Mouse (Mus musculus) frontal cortex, adult (tissue): Measurements from ENCODE around the gene Ccdc171.
A peak's percentile ranks its signal among the peaks of the same experiment; 100 is the strongest.
"Not testable (repeated sequence)": the region's sequence is repeated elsewhere in the genome, so short reads cannot be mapped to it uniquely, and the experiment has no call there.

Source experiments
- ATAC-seq: cut with Nextera tagmentation; 2 replicates; pipeline ENCODE4 v1.9.2; 2017; ENCODE audit warnings: mild to moderate bottlenecking, moderate library complexity, mixed read lengths; ENCODE audit not compliant: low TSS enrichment

The Ccdc171 gene

DNA sequence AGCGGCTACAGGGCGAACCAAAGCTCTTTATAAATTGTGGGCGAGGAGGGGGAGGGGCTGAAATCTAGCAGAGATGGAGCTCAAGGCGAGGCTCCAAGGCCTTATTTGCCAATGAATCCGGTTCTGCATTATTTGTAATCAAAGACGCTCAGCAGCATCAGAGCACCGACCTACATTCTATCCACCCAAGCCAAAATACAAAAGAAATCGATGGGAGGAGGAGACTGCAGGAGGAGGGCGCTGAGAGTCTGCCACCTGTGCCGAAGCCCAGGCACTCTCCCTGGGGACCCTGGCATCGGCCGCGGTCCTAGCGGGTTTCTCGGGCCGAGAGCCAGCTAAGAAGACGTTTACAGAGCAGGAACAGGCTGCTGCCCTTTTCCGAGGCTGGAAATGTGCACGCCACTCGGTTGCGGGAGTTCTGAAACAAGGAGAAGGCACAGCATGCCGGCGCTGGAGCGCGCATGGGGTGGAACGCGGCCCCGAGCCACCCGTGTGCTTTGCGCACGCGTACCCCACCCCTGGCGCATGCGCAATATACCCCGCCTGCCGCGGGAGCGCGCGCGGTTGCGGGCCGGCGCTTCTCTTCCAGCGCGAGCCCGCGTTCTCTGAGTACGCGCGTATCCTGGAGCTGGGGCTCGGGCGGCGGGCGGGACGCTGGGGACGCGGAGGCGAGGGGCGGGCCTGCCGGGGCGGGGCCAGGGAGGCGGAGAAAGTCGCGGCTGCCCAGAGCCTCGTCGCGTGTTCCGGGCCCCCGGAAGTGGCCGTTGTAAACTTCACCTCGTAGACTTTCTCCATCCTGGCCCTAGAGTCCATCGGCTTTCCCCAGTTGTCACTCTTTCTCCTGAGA lies at the start of gene Ccdc171:
TSS of gene Ccdc171 (plus strand) at position 703 of the 847 bp plus-strand sequence.
- ATAC-seq: peak; percentile 92

DNA sequence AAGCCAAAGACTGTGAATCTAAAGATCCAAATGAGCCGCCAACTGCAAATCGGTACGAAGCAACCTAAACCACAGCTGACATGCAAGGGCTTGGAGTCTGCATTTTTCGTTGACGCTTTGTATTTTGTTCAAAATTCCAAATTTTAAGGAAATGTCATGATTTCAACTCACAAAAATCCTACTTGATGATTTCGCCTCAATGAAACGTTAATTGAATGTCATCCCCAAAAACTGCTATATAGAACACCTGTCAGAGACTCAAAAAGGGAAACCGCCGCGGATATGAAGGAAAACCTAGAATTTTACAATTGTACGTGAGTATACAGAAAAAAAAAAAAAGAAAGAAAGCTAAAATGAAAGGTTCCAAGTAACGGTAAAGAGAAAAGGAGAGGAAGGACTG lies 40.1 kb upstream of the Ccdc171 start:
- ATAC-seq: no peak

DNA sequence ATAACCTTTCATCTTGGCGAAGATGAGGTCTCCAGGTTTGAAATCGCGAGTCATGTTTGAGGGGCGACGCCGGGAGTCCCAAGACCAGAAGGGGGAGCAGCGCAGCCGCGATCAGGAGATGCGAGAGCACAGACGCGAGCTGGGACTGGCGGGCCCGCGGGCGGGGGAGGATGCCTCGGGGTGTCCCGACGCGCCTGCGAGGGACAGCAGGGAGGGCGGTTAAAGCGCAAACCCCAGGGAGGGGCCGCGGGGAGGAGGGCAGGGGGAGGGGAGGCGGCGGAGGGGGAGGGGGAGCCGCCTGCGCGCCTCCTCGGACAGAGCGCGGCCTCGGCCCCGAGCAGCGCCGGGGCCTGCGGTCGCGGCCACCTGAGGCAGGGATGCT lies 39.6 kb upstream of the Ccdc171 start:
- peak; percentile 72 for ATAC-seq

DNA sequence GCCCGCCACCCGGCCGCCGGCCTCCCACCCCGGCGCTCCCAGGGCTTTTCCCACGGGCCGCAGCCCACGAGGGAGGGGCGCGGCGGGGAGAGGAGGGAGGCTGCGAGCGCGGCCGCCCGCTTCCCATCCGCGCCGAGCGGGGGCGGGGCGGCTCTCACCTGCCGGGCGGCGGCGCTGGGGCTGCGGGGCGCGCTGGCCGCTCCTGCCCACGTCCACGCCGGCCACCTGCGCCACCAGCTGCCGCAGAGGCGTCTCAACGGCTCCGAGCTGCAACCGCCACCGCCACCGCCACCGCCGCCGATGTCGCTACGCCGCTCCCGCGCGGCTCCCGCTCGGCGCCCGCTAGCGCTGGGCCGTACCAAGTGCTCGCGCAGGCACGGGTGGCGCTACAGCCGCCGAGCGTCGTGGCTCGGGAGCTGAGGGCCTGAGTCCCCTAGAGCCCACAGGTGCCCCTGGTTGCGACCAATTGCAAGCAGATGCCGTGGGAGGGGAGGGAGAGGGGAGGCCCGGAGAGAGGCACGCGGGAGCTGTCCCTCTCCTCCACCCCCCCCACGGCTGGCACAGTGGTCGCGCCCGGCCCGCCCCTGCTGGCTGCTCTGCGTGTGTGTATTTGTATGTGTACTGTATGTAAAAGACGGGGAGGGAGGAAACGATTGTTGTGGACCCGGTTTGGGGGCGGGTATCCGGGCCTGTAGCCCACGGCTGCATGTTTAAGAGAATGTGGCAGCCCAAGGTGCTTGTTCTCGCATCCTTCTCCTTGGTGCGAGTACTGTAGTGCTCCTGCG lies 39.0 kb upstream of the Ccdc171 start, which contains the start of gene Psip1:
TSS of gene Psip1 (minus strand) at position 343 of the 785 bp plus-strand sequence.
- ATAC-seq: peak; percentile 83

DNA sequence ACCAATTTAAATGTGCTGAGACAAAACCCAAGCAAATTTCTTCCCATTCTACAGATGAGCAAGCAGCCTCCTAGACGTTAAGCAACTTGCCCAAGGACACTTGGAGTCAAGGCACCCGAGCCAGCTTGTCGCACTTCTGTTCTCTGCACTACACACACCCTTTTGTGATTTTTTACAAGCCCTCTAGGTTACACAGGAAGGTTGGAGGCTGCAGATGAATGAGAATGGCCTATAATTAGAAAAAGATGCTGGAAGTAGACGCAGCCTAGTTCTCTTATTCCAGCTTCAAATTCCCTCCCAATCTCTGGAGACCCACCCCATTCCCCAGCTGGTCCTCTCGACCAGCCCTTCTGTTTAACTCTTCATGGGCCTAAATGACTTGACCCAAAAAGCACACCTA lies 36.2 kb upstream of the Ccdc171 start:
- ATAC-seq: no peak

DNA sequence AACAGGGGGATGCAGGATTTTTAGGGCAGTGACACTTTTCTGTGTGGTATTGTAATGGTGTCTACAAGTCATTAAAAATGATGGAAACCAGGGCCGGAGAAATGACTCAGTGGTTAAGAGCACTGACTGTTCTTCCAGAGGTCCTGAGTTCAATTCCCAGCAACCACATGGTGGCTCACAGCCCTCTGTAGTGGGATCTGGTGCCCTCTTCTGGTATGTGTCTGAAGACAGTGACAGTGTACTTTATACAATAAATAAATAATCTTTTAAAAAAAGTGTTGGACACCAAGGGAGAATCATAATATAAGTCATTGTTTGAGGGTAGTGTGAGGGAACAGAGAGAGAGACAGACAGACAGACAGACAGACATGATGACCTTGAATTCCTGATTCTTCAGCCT lies 32.2 kb upstream of the Ccdc171 start:
- no peak for ATAC-seq

DNA sequence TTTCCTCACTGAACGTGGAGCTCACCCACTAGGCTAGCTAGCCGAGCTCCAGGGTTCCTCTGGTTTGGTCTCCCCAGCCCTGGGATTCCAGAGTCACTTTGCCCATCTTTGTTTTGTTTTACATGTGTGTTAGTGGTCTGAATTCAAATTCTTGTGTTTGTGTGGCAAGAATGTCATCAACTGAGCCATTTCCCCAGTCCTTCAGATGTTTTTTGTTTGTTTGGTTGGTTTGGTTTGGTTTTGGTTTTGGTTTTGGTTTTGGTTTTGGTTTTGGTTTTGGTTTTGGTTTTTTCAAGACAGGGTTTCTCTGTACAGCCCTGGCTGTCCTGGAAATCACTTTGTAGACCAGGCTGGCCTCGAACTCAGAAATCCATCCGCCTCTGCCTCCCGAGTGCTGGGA lies 28.3 kb upstream of the Ccdc171 start:
- not testable (repeated sequence) for ATAC-seq

DNA sequence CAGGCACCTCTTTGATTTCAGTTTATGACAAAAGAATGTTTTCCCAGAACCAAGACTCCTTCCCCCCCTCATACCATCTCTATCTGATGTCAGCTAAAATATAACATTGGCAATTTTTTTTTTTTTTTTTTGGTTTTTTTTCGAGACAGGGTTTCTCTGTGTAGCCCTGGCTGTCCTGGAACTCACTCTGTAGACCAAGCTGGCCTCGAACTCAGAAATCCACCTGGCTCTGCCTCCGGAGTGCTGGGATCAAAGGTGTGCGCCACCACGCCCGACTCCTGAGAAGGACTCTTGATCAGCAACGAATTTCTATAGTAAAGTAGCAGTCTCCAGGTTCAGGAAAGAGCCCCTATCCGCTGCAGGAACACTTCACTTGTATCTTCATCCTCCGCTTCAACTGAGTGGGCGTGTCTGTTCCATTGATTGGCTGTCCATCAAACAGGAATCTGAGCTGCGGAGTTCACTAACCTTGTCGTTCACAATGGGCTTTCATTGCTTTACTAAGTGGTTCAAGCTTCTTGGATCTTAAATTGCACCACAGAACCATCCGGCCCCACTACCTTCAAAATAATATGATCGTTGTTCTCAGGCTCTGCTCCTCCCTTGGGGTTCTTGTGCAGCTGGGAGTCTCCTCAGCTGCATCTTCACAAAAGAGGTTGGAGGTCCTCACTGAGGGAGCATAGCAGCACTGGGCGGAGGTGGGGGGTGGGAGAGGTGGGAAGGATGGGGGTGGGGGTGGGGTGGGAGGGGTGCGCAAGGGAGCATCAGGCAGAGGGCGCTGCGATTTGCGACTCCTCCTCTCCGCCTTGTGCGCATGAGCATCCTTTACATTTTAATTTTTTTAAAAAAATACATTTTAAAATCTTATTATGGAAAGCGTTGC lies 24.9 kb upstream of the Ccdc171 start:
- ATAC-seq: peak; percentile 80

DNA sequence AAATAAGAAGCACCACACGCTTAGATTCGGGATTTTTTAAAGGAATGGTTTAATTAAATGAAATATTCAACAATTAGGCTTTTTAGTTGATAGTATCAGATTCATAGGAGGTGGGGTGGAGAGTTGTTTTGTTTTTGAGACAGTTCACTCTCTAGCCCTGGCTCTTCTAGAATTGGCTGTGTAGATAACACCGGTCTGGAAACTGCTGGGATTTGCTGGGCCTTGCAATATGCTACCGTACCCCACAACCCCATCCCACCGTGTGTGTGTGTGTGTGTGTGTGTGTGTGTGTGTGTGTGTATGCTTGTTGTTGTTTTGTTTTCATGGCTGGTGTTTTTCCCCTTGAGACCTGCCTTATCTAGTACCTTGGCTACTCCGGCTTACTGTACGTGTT lies 24.3 kb upstream of the Ccdc171 start:
- ATAC-seq: peak; percentile 51

DNA sequence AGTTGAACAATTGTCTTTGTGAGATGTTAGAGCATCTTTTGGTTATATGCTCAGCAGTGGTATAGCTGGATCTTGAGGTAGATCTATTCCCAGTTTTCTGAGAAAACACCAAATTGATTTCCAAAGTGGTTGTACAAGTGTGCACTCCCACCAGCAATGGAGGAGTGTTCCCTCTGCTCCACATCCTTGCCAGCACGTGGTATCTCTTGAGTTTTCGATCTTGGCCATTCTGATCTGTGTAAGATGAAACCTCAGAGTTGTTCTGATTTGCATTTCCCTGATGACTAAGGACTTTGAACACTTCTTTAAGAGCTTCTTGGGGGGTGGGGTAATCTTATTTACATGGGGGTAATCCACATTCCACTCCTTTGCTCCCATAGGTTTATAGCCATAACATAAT lies 15.7 kb upstream of the Ccdc171 start:
- no peak for ATAC-seq

DNA sequence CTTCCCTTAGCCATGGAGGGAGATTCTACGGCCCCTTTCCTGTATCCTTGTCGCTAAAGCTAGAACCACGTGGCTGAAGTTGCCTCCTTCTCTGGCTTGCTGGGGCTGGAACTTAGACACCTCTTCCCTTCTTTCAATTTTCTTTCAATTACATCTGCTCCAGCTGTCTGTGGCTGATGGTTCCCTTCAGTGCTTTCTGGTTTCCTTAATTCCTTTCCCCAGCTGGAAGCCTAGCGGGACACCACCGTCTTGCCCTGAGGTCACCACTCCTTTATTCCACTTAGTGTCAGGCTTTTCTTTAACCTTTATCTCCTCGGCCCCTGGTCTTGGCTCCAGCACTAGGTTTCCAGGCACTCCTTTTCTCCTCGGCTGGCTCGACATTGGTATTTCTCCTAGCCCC lies 14.3 kb upstream of the Ccdc171 start:
- ATAC-seq: no peak

DNA sequence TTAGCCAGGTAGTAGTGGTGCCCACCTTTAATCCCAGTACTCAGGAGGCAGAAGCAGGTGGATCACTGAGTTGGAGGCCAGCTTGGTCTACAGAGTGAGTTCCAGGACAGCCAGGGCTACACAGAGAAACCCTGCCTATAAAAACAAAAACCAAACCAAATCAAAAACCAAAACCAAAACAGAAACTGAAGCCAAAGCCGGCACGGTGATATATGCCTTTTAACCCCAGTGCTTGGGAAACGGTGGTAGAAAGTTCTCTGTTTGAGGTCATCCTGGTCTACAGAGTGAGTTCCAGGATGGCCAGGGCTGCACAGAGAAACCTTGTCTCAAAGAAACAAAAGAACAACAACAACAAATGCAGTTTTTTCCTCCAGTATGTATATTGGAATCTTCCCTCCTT lies 13.1 kb upstream of the Ccdc171 start:
- ATAC-seq: no peak

DNA sequence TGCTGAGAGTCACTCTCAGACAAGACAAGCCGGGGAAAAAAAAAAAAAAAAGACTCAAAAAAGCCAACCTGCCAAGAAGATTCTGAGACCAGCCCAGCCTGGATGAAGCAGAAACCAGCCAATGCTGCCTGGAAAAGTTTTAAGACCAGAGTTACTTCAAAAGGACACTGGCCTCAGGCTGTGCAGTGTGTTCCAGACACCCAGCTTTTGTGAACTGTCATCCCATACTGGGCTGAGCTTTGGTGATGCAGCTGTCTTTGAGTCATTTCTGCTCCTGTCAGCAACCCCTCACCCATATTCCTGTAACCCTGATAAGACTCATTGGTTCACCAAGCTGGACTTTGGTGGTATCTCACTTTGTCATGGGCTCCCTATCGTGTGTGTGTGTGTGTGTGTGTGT lies 12.7 kb upstream of the Ccdc171 start:
- no peak for ATAC-seq

DNA sequence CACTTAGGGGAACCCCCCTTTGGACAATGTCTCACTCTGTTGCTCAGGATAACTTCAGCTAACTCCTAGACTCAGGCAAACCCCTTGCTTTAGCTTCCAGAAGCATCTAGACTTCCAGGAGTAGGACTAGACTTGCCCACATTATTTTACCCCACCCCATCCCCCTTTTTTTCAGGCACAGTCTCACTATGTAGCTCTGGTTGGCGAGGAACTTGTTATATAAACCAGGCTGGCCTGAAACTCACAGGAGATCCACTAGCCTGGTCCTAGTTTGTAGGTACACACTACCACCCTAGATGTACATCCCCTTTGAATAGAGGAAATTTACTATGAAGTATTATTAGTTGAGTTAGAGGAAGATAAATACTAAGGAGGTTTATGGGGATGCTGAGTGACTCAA lies 11.2 kb upstream of the Ccdc171 start:
- peak; percentile 66 for ATAC-seq

DNA sequence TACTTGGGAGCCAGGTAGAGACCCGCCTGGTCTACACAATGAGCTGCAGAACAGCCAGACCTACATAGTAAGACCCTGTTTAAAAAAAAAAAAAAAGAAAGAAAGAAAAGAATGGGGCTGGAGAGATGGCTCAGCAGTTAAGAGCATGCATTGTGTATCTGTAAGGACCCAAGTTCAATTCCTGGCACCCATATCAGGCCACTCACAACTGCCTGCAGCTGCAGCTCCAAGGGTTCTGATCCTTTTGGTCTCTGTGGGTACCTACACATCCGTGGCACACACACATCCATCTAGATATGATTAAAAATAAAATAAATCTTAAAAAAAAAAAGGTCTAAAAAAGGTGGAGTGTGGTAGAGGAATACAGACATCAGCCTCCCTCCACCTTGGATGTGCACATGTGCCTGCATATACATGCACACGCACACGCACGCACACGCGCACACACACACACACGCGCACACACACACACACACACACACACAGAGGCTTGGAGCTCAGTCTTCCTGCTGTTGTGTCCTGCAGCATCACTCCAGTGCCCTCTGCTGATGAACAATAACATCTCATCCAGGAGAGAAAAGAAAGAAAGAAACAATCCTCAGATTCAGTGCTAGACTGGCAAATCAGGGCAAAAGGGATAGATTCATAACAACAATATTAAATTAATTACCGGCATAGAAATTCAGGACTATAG lies 10.2 kb upstream of the Ccdc171 start:
- ATAC-seq: peak; percentile 67; the same call in 1 of the 2 replicates

DNA sequence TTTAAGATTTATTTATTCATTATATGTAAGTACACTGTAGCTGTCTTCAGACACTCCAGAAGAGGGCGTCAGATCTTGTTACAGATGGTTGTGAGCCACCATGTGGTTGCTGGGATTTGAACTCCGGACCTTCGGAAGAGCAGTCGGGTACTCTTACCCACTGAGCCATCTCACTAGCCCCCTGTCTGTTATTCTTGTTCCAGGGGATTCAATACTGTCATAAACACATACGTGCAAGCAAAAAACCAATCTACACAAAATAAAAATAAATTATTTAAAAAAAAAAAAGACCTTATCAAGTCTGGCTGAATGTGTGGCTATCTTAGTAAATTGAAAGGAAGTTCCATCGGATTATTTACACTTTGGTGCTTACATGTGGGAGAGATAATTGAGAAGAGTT lies 9.2 kb upstream of the Ccdc171 start:
- ATAC-seq: not testable (repeated sequence)

DNA sequence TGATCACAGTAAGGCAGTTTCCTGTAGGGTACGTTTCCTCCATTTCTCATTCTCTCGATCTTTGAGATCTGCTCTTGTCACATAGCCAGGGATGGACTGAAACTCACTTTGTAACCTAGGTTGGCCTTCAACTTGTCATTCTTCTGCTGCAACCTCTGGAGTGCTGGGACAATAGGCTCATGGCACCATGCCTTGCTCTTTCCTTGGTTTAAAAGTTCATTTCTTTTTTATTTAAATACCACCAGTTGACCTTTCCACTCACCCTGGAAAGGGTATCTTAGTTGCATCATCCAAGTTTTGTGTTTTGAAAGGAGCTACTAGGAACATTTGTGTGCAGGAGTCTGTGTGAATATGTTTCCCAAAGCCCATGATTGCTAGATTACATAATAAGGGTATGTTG lies 6.2 kb upstream of the Ccdc171 start:
- no peak for ATAC-seq

DNA sequence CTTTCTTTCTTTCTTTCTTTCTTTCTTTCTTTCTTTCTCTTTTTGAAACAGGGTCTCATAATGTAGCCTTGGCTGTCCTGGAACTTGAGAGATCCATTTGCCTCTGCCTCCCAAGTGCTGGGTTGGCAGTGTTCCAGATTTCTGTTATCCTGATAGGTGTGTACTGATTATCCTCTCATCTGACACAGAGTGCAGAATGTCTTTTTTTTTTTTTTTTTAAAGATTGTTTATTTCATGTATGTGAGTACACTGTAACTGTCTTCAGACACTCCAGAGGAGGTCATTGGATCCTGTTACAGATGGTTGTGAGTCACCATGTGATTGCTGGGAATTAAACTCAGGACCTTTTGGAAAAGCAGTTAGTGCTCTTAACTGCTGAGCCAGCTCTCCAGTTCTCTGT lies 5.5 kb upstream of the Ccdc171 start:
- ATAC-seq: no peak

DNA sequence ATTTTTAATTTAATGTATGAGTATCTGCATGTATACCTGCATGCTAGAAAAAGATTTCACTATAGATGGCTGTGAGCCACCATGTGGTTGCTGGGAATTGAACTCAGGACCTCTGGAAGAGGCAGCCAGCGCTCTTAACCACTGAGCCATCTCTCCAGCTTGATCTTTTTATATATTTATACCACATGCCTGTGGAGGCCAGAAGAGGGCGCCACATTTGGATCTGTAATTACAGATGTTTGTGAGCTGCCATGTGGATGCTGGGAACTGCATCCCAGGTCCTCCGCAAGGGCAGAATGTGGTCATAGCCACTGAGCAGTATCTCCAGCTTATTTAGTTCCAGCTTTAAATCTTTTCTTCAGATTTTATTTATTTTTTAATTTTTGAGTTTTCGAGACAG lies 5.0 kb upstream of the Ccdc171 start:
- no peak for ATAC-seq

DNA sequence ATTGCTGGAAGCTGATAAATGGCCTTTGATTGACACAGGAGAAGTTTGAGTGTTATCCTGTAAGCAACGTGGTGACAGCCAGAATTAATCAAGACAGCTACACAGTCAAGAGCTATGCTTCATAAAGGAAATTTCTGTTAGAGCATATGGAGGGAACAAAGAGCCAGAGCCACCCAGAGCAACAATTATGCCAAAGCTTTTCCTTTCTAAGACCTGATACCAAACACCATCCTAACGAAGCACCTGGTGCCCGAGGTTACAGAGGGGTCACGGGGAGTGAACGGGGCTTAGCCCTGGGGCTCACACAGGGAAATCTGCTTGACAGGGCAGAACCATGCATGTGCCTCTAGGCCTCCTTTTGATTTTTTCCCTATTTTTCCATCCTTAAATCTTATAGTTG lies 3.3 kb upstream of the Ccdc171 start:
- no peak for ATAC-seq

DNA sequence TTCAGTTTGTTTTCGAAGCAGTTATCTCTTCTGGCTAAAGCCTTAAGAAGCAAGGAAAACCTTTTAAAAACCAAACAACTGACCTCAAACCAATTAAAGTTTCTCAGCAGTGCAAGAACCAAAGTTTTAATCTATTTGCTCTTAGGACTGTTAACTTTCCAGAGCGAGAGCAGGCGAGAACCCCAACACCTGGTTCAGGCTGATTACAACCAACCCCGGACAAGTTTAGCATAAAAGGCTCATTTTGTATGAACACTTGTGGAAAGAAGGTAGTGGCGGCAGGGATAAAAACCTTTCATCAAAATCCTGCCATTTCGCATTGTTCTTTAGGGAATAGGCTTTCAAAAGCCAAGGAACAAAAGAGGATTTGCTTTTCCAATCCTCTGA lies 896 bp upstream of the Ccdc171 start:
- 0 out of 2 replicates have a peak, but pooled peaks have one; percentile 1 for ATAC-seq

DNA sequence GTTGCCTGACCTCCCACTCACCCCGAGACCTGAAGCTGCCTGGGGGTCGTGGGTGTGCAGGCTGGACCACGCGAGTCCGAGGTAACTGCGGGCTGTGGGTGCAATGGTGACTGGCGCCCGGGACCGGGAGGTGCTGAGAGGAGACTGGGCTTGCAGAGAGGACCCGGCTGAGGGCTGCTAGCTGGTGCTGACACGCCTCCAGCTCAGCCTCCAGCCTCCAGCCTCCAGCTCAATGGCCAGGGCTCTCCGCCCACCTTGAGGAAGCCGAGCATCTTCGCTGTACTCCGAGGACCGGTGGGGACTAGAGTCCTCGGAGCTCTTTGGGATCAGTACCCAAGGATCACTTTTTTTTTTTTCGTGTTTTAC lies 328 bp downstream of the Ccdc171 start:
- ATAC-seq: peak; percentile 66
